Mouse (Mus musculus) C2C12 (cell line): ENCODE results near the gene Arl6.

ENCODE experiments used
- CEBPB ChIP-seq: IDR thresholded peaks from one replicate; pipeline ENCODE4 v1.6.1; 2011; ENCODE audit warnings: low read depth, mild to moderate bottlenecking, control low read depth, moderate library complexity
- CTCF ChIP-seq: IDR thresholded peaks from one replicate; pipeline ENCODE4 v1.5.1; 2011; ENCODE audit not compliant: control insufficient read depth, insufficient read depth, insufficient read length
- FOSL1 ChIP-seq: IDR thresholded peaks from one replicate; pipeline ENCODE4 v1.8.0; 2011; ENCODE audit warnings: mild to moderate bottlenecking, low read length; ENCODE audit not compliant: poor library complexity, insufficient read depth, severe bottlenecking
- MAX ChIP-seq: IDR thresholded peaks from one replicate; pipeline ENCODE4 v1.6.1; 2011; ENCODE audit warnings: mild to moderate bottlenecking, control low read depth
- MYOD1 ChIP-seq: IDR thresholded peaks from one replicate; pipeline ENCODE4 v1.6.1; 2011; ENCODE audit warnings: low read depth; ENCODE audit not compliant: control insufficient read depth, insufficient read length
- MYOG ChIP-seq: IDR thresholded peaks from one replicate; pipeline ENCODE4 v1.6.1; 2011; ENCODE audit not compliant: control insufficient read depth, insufficient read length; ENCODE audit errors: extremely low read depth
- USF1 ChIP-seq: IDR thresholded peaks from one replicate; pipeline ENCODE4 v1.6.1; 2011; ENCODE audit warnings: low read depth, mild to moderate bottlenecking, control low read depth, moderate library complexity

- TF ChIP-seq CTCF: no peak
- TF ChIP-seq USF1: no peak
- no peak for TF ChIP-seq MAX
- TF ChIP-seq MYOG: no peak
- no peak for TF ChIP-seq MYOD1
- no peak for TF ChIP-seq CEBPB
- TF ChIP-seq FOSL1: no peak
Measured at GRCm38 (mm10) chr16:59599411-59600265, 39.6 kb downstream of the Arl6 start.
